Mouse (Mus musculus): ENCODE measurements at regions not wholly inside any gene's neighbourhood (a gene's known extent, or its start where the extent isn't known, plus 50 kb on each side); places are given as distances from the start of the nearest gene placed in this dataset.

GRCm38 (mm10) chr12:54273506-54273905, 69.8 kb upstream of the Egln3 start:
- Histone ChIP-seq H3K27me3 (replicated peaks; ENCODE audit: control insufficient read depth, insufficient read depth, low read length) (no peaks in the 10 kb centered on the region), H3K9ac (ENCODE audit: low read length) (no peak overlapping the region), H3K27ac (ENCODE audit: low read depth) (no peak overlapping the region), H3K9me3 (ENCODE audit: control insufficient read depth, low read length) (no peaks in the 10 kb centered on the region), H3K36me3 (ENCODE audit: control insufficient read depth, insufficient read depth, low read length) (no peaks in the 10 kb centered on the region), H3K4me3 (ENCODE audit: low read depth, low read length) (no peak overlapping the region), H3K4me1 (replicated peaks; ENCODE audit: control insufficient read depth, insufficient read depth, low read length) (no peaks in the 10 kb centered on the region), H3K4me2 (ENCODE audit: low read length) (no peak overlapping the region)
- ATAC-seq (replicated peaks; ENCODE audit: low FRiP score, low TSS enrichment, low read depth) (no peak), DNase-seq (ENCODE audit: low spot score) (no peak)
- WGBS: 65% methylated on average over 4 of the region's 4 CpGs

DNA sequence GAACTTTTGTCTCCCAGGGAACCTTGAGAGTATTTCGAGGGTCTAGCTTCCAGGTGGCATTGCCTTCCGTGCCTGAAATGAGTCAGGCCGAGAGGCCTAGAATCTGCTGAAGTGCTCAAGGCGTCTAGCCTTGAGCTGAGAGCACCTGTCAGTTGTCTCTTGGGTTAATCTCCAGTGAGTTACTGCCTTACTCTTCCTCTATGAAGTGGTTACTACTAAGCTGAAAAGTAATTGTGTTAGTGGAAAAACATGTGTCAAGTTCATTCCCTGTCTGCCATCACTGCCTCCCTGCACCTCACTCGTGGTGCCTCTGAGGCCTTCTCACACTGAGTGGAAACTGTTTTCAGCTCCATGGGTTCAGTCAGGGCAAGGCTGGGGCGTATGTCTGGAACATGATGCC, 69.0 kb upstream of the Egln3 start:
- Histone ChIP-seq H3K27me3 (replicated peaks; ENCODE audit: control insufficient read depth, insufficient read depth, low read length) (no peaks in the 10 kb centered on the region), H3K4me2 (ENCODE audit: low read length) (no peak overlapping the region), H3K4me1 (replicated peaks; ENCODE audit: control insufficient read depth, insufficient read depth, low read length) (no peaks in the 10 kb centered on the region), H3K4me3 (ENCODE audit: low read depth, low read length) (no peak overlapping the region), H3K9ac (ENCODE audit: low read length) (no peak overlapping the region), H3K9me3 (ENCODE audit: control insufficient read depth, low read length) (no peaks in the 10 kb centered on the region), H3K27ac (ENCODE audit: low read depth) (no peak overlapping the region), H3K36me3 (ENCODE audit: control insufficient read depth, insufficient read depth, low read length) (no peaks in the 10 kb centered on the region)
- no peak for DNase-seq (ENCODE audit: low spot score)
- no peak for ATAC-seq (replicated peaks; ENCODE audit: low FRiP score, low TSS enrichment, low read depth)
- 83% methylated on average over 6 of the region's 6 CpGs for WGBS

GRCm38 (mm10) chr12:54272226-54272625, 68.6 kb upstream of the Egln3 start:
- Histone ChIP-seq H3K9me3 (ENCODE audit: control insufficient read depth, low read length) (no peaks in the 10 kb centered on the region), H3K4me3 (ENCODE audit: low read depth, low read length) (no peak overlapping the region), H3K4me2 (ENCODE audit: low read length) (no peak overlapping the region), H3K27ac (ENCODE audit: low read depth) (no peak overlapping the region), H3K4me1 (replicated peaks; ENCODE audit: control insufficient read depth, insufficient read depth, low read length) (no peaks in the 10 kb centered on the region), H3K9ac (ENCODE audit: low read length) (no peak overlapping the region), H3K36me3 (ENCODE audit: control insufficient read depth, insufficient read depth, low read length) (no peaks in the 10 kb centered on the region), H3K27me3 (replicated peaks; ENCODE audit: control insufficient read depth, insufficient read depth, low read length) (no peaks in the 10 kb centered on the region)
- 71% methylated on average over 2 of the region's 2 CpGs for WGBS
- DNase-seq (ENCODE audit: low spot score) (no peak), ATAC-seq (replicated peaks; ENCODE audit: low FRiP score, low TSS enrichment, low read depth) (no peak)

- ATAC-seq (replicated peaks; ENCODE audit: low FRiP score, low TSS enrichment, low read depth) (no peak), DNase-seq (ENCODE audit: low spot score) (no peak)
- Histone ChIP-seq H3K27ac (ENCODE audit: low read depth) (no peak overlapping the region), H3K4me1 (replicated peaks; ENCODE audit: control insufficient read depth, insufficient read depth, low read length) (peaks cover 19% of the 10 kb centered on the region; the same call in 1 of the 2 replicates), H3K9me3 (ENCODE audit: control insufficient read depth, low read length) (no peaks in the 10 kb centered on the region), H3K27me3 (replicated peaks; ENCODE audit: control insufficient read depth, insufficient read depth, low read length) (no peaks in the 10 kb centered on the region), H3K4me2 (ENCODE audit: low read length) (no peak overlapping the region), H3K4me3 (ENCODE audit: low read depth, low read length) (no peak overlapping the region), H3K9ac (ENCODE audit: low read length) (no peak overlapping the region), H3K36me3 (ENCODE audit: control insufficient read depth, insufficient read depth, low read length) (no peaks in the 10 kb centered on the region)
- 55% methylated on average over 3 of the region's 3 CpGs for WGBS
These were observed 62.2 kb upstream of the Egln3 start for GRCm38 (mm10) chr12:54265852-54266251.

DNA sequence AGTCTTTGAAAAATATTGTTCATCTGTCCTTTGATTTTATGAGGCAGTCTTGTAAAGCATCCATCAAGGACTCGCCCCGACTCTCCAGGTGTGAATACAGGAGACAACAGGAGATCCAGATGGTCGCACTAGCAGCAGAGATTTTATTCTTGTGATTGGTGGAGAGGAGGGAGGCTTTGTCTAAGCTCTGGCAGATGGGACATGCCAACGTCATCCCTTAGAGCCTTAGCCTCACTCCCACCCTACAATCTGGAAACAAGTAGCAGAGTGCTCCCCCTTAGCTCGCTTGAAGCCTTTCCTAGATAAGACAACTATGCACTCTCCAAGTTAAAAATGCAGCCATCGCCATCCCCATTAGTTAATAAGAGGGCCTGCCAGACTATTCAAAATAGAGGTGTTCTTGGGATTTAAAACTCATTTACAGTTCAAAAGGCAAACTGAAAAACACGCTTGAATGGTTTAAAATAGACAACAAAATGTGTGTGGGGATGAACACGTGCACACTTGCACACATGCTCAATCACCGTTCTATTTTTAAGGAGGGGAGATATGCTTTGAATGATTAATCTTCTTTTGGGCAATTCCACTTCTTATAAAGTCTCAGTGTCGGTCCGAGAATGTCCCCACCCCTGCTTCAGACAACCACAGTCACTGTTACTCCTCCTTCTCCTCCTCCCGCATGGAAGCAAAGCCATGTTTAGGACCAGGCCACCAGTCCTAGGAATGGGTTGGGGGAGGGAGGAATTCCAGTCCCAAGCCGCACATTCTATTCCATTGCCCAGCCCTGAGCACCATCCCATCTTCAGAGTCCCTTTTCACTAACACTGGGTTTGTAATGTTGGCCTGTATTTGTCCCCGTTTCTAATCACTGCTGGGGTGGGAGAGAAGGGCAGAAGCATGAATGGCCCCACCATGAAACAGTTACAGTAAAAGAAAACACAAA, 61.5 kb upstream of the Egln3 start:
- Histone ChIP-seq H3K4me3 (ENCODE audit: low read depth, low read length) (no peak overlapping the region), H3K4me1 (replicated peaks; ENCODE audit: control insufficient read depth, insufficient read depth, low read length) (peaks cover 19% of the 10 kb centered on the region; the same call in 1 of the 2 replicates), H3K9ac (ENCODE audit: low read length) (no peak overlapping the region), H3K4me2 (ENCODE audit: low read length) (no peak overlapping the region), H3K27me3 (replicated peaks; ENCODE audit: control insufficient read depth, insufficient read depth, low read length) (no peaks in the 10 kb centered on the region), H3K9me3 (ENCODE audit: control insufficient read depth, low read length) (no peaks in the 10 kb centered on the region), H3K36me3 (ENCODE audit: control insufficient read depth, insufficient read depth, low read length) (no peaks in the 10 kb centered on the region), H3K27ac (ENCODE audit: low read depth) (no peak overlapping the region)
- 61% methylated on average over 14 of the region's 14 CpGs for whole genome bisulfite sequencing
- DNase-seq (ENCODE audit: low spot score) (no peak), ATAC-seq (replicated peaks; ENCODE audit: low FRiP score, low TSS enrichment, low read depth) (no peak)

DNA sequence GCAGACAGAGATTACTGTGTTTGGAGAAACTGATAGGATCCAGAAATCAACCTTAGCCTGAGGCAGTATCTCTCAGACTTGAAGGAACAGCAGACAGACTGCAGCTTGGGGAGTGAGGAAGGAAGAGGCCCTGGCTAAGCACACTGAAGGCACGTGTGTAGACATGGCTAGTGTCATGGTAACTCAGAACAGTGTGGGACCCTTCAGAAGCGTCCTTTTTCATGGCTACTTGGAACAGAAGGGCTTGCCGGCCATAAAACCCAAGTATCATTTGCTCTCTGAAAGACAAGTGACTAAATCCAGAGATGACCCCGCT, 60.7 kb upstream of the Egln3 start:
- Histone ChIP-seq H3K4me2 (ENCODE audit: low read length) (no peak overlapping the region), H3K9me3 (ENCODE audit: control insufficient read depth, low read length) (no peaks in the 10 kb centered on the region), H3K9ac (ENCODE audit: low read length) (no peak overlapping the region), H3K27me3 (replicated peaks; ENCODE audit: control insufficient read depth, insufficient read depth, low read length) (no peaks in the 10 kb centered on the region), H3K4me1 (replicated peaks; ENCODE audit: control insufficient read depth, insufficient read depth, low read length) (peaks cover 19% of the 10 kb centered on the region; the same call in 1 of the 2 replicates), H3K36me3 (ENCODE audit: control insufficient read depth, insufficient read depth, low read length) (no peaks in the 10 kb centered on the region), H3K4me3 (ENCODE audit: low read depth, low read length) (no peak overlapping the region), H3K27ac (ENCODE audit: low read depth) (peak overlapping the region; percentile 25; the same call in 1 of the 2 replicates)
- ATAC-seq (replicated peaks; ENCODE audit: low FRiP score, low TSS enrichment, low read depth) (peak; percentile 71; the same call in 1 of the 2 replicates), DNase-seq (ENCODE audit: low spot score) (no peak)
- 32% methylated on average over 4 of the region's 4 CpGs for WGBS

DNA sequence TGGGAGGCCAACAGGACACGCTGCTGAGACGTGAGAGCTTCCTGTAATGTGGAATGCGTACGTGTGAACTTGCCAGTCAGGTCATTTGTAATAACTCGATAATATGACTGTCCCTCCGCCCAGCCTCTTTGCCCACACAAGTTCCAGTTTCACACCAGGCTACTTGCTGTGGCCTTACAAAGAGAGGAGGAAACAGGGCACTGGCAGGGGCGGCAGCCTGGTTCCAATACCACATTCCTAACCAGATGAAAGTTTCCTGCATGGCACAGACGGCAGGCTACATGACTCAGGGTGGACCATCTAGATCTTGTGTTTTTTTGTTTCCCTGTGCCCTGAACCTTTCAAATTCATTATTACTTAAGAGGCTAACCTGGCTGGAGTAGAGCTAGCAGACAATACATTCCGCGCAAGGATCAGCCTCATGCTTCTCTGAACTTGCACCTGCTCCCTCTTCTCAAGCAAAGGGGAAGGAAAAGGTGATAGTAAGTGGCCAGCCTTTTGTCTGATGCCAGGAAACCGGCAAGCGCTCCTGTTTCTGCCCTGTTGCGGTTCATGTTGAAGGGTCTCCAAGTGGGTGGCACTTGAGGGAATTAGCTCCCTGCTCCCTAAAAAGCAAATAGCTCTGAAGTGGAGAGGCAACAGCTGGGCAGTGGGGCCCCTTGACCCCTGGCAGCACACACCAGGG, 60.2 kb upstream of the Egln3 start:
- Histone ChIP-seq H3K4me3 (ENCODE audit: low read depth, low read length) (no peak overlapping the region), H3K9me3 (ENCODE audit: control insufficient read depth, low read length) (no peaks in the 10 kb centered on the region), H3K27ac (ENCODE audit: low read depth) (peak overlapping the region; percentile 25; the same call in 1 of the 2 replicates), H3K4me2 (ENCODE audit: low read length) (no peak overlapping the region), H3K27me3 (replicated peaks; ENCODE audit: control insufficient read depth, insufficient read depth, low read length) (no peaks in the 10 kb centered on the region), H3K9ac (ENCODE audit: low read length) (no peak overlapping the region), H3K4me1 (replicated peaks; ENCODE audit: control insufficient read depth, insufficient read depth, low read length) (peaks cover 19% of the 10 kb centered on the region; the same call in 1 of the 2 replicates), H3K36me3 (ENCODE audit: control insufficient read depth, insufficient read depth, low read length) (no peaks in the 10 kb centered on the region)
- WGBS: 39% methylated on average over 13 of the region's 13 CpGs
- DNase-seq (ENCODE audit: low spot score) (no peak), ATAC-seq (replicated peaks; ENCODE audit: low FRiP score, low TSS enrichment, low read depth) (no peak)

- Histone ChIP-seq H3K4me2 (ENCODE audit: low read length) (no peak overlapping the region), H3K27ac (ENCODE audit: low read depth) (no peak overlapping the region), H3K9ac (ENCODE audit: low read length) (no peak overlapping the region), H3K27me3 (replicated peaks; ENCODE audit: control insufficient read depth, insufficient read depth, low read length) (no peaks in the 10 kb centered on the region), H3K4me1 (replicated peaks; ENCODE audit: control insufficient read depth, insufficient read depth, low read length) (peaks cover 19% of the 10 kb centered on the region; the same call in 1 of the 2 replicates), H3K36me3 (ENCODE audit: control insufficient read depth, insufficient read depth, low read length) (no peaks in the 10 kb centered on the region), H3K9me3 (ENCODE audit: control insufficient read depth, low read length) (no peaks in the 10 kb centered on the region), H3K4me3 (ENCODE audit: low read depth, low read length) (no peak overlapping the region)
- 72% methylated on average over 11 of the region's 11 CpGs for WGBS
- no peak for ATAC-seq (replicated peaks; ENCODE audit: low FRiP score, low TSS enrichment, low read depth)
- no peak for DNase-seq (ENCODE audit: low spot score)
These were observed 58.8 kb upstream of the Egln3 start for GRCm38 (mm10) chr12:54262236-54263005.
